Mouse (Mus musculus) right cerebral cortex, adult 18-20 months (tissue): ENCODE measurements around the gene Vma21-ps.
"Not testable (repeated sequence)": the region's sequence is repeated elsewhere in the genome, so short reads cannot be mapped to it uniquely, and the experiment has no call there.

ENCODE experiments used
- DNase-seq: peaks from one replicate; pipeline ENCODE4 v3.0.0; 2022; ENCODE audit warnings: mixed read lengths

Vma21-ps gene

GRCm38 (mm10) chr4:52497144-52497543, at the start of gene Vma21-ps:
Vma21-ps (minus strand) TSS chr4:52497244.
- DNase-seq = not testable (repeated sequence)

- DNase-seq = no peak
These were observed 46.0 kb upstream of the Vma21-ps start for GRCm38 (mm10) chr4:52543001-52543400.

GRCm38 (mm10) chr4:52530636-52531035, 33.6 kb upstream of the Vma21-ps start:
- no peak for DNase-seq

GRCm38 (mm10) chr4:52526464-52526863, 29.4 kb upstream of the Vma21-ps start:
- DNase-seq = no peak

- DNase-seq = no peak
These were observed 22.3 kb upstream of the Vma21-ps start for GRCm38 (mm10) chr4:52519301-52519700.

GRCm38 (mm10) chr4:52517580-52517979, 20.5 kb upstream of the Vma21-ps start:
- no peak for DNase-seq

- no peak for DNase-seq
These were observed 9.6 kb downstream of the Vma21-ps start for GRCm38 (mm10) chr4:52487486-52487885.

GRCm38 (mm10) chr4:52473431-52473830, 23.6 kb downstream of the Vma21-ps start:
- no peak for DNase-seq

- peak; percentile 85 for DNase-seq
These were observed 35.7 kb downstream of the Vma21-ps start for GRCm38 (mm10) chr4:52461321-52461720.

GRCm38 (mm10) chr4:52459726-52460125, 37.3 kb downstream of the Vma21-ps start:
- no peak for DNase-seq
